Mouse (Mus musculus) hindbrain, postnatal 0 days (tissue): ENCODE data around the gene Prdx6. TPM values are rescaled to one million over a fixed set of nuclear protein-coding genes. Genes with fewer than 3 reads are reported as not detected.

Experiments
- ATAC-seq: fragments of 200-750 bp; cut with Nextera tagmentation; 2 replicates; pipeline ENCODE4 v1.8.0; 2017; ENCODE audit warnings: mild to moderate bottlenecking, moderate TSS enrichment, moderate library complexity
- DNase-seq: peaks from one replicate; pipeline ENCODE4 v3.0.0-alpha.2; 2015; ENCODE audit warnings: low spot score
- H3K27ac ChIP-seq: fragments of 300-500 bp; sonication (generic); 2 replicates; pipeline ENCODE4 v1.5.1; 2014; ENCODE audit warnings: mild to moderate bottlenecking
- H3K27me3 ChIP-seq: fragments of 300-500 bp; sonication (generic); 2 replicates; pipeline ENCODE4 v1.6.1; 2014; ENCODE audit warnings: low read length, mixed read lengths; ENCODE audit not compliant: insufficient read depth
- H3K36me3 ChIP-seq: fragments of 300-500 bp; sonication (generic); 2 replicates; pipeline ENCODE4 v1.6.1; 2014; ENCODE audit warnings: low read length, mixed read lengths; ENCODE audit not compliant: insufficient read depth
- H3K4me1 ChIP-seq: fragments of 300-500 bp; sonication (generic); 2 replicates; pipeline ENCODE4 v1.6.1; 2014; ENCODE audit warnings: antibody characterized with exemption, low read length, mixed read lengths; ENCODE audit not compliant: insufficient read depth
- H3K4me2 ChIP-seq: fragments of 300-500 bp; sonication (generic); 2 replicates; pipeline ENCODE4 v1.6.1; 2014; ENCODE audit warnings: low read depth, mild to moderate bottlenecking, low read length, moderate library complexity, mixed read lengths
- H3K4me3 ChIP-seq: fragments of 300-500 bp; sonication (generic); 2 replicates; pipeline ENCODE4 v1.5.1; 2014; ENCODE audit warnings: low read length
- H3K9ac ChIP-seq: fragments of 300-500 bp; sonication (generic); replicated peaks from 2 replicates; pipeline ENCODE4 v1.6.1; 2014; ENCODE audit warnings: mild to moderate bottlenecking, low read length, moderate library complexity, mixed read lengths
- H3K9me3 ChIP-seq: fragments of 300-500 bp; sonication (generic); 2 replicates; pipeline ENCODE4 v1.6.1; 2016; ENCODE audit warnings: low read length, mixed read lengths
- CTCF ChIP-seq: IDR thresholded peaks from 2 replicates; pipeline ENCODE4 v1.5.1; 2016; ENCODE audit warnings: antibody characterized with exemption, control low read depth, low read depth
- WGBS: fragments of 180-500 bp; shearing (Covaris S2); extraction: QIAGEN DNeasy Blood & Tissue Kit; methylation state at CpG from one replicate; pipeline ENCODE4 v1.1.7; 2014; 5-methylcytosine and 5-hydroxymethylcytosine counted together
- polyA plus RNA-seq: library from polyadenylated mRNA; unstranded; fragments of >200 nt; fragmentation: Nextera tagmentation; extraction: Ambion mirVana; gene quantifications from 2 replicates; pipeline ENCODE4 v1.2.1, GENCODE M21; 2015
- total RNA-seq: library from RNA; depleted of rRNA; stranded (reverse); fragments of >200 nt; gene quantifications from 2 replicates; pipeline ENCODE4 v1.2.3, GENCODE M21; 2014; rRNA removed

Gene Prdx6
- total RNA-seq (129 and 135 TPM in 2 replicates), polyA plus RNA-seq (223 and 253 TPM in 2 replicates)

- H3K4me2 ChIP-seq, result peak within 1 kb of the TSS; percentile 96
- H3K4me3 ChIP-seq, result peak within 1 kb of the TSS; percentile 90
- 0 out of 2 replicates have a peak, but pooled peaks cover 3% of the 10 kb centered on the region for H3K36me3 ChIP-seq
- ATAC-seq (peak; percentile 96), DNase-seq (peak; percentile 89)
- under 1% methylated on average over 62 of the region's 66 CpGs for WGBS
- H3K9me3 ChIP-seq, result no peaks in the 10 kb centered on the region
- H3K9ac ChIP-seq, result peak within 1 kb of the TSS; percentile 79
- H3K4me1 ChIP-seq, result peaks cover 14% of the 10 kb centered on the region; the same call in 1 of the 2 replicates
- peak within 1 kb of the TSS; percentile 65; the same call in 1 of the 2 replicates for H3K27ac ChIP-seq
- no peaks in the 10 kb centered on the region for H3K27me3 ChIP-seq
- TF ChIP-seq CTCF, result peak; percentile 33; the same call in 1 of the 2 replicates
Measured at GRCm38 (mm10) chr1:161250604-161251416, at the start of gene Prdx6. Gene Prdx6 (minus strand): TSS chr1:161251219.

GRCm38 (mm10) chr1:161288256-161288655, 37.2 kb upstream of the Prdx6 start:
- no peaks in the 10 kb centered on the region for H3K4me1 ChIP-seq
- H3K9me3 ChIP-seq, result no peaks in the 10 kb centered on the region; the same call in 1 of the 2 replicates
- H3K27me3 ChIP-seq, result no peaks in the 10 kb centered on the region
- no peak for ATAC-seq
- no peaks in the 10 kb centered on the region for H3K36me3 ChIP-seq
- no peak overlapping the region for H3K9ac ChIP-seq
- H3K27ac ChIP-seq, result no peak overlapping the region
- no peak for DNase-seq
- no peak for TF ChIP-seq CTCF
- no peak overlapping the region for H3K4me3 ChIP-seq
- WGBS, result 51% methylated on average over 12 of the region's 12 CpGs
- H3K4me2 ChIP-seq, result no peak overlapping the region

- Histone ChIP-seq H3K9ac (no peak overlapping the region), H3K9me3 (no peaks in the 10 kb centered on the region; the same call in 1 of the 2 replicates), H3K4me2 (peak overlapping the region; percentile 35; the same call in 1 of the 2 replicates), H3K4me1 (no peaks in the 10 kb centered on the region), H3K36me3 (no peaks in the 10 kb centered on the region), H3K27me3 (no peaks in the 10 kb centered on the region), H3K27ac (no peak overlapping the region), H3K4me3 (no peak overlapping the region)
- ATAC-seq (peak; percentile 78; the same call in 1 of the 2 replicates), DNase-seq (peak; percentile 75)
- TF ChIP-seq CTCF, result peak; percentile 74
- 27% methylated on average over 11 of the region's 11 CpGs for WGBS
Measured at GRCm38 (mm10) chr1:161286726-161287310, 35.8 kb upstream of the Prdx6 start.

GRCm38 (mm10) chr1:161281054-161281688, 30.2 kb upstream of the Prdx6 start:
- Histone ChIP-seq H3K4me3 (no peak overlapping the region), H3K9ac (no peak overlapping the region), H3K27ac (no peak overlapping the region), H3K36me3 (no peaks in the 10 kb centered on the region), H3K27me3 (no peaks in the 10 kb centered on the region), H3K4me2 (no peak overlapping the region), H3K4me1 (no peaks in the 10 kb centered on the region), H3K9me3 (no peaks in the 10 kb centered on the region)
- ATAC-seq (no peak), DNase-seq (no peak)
- TF ChIP-seq CTCF, result no peak
- WGBS, result 67% methylated on average over 3 of the region's 3 CpGs

- Histone ChIP-seq H3K9me3 (no peaks in the 10 kb centered on the region), H3K27ac (no peak overlapping the region), H3K4me2 (no peak overlapping the region), H3K9ac (no peak overlapping the region), H3K4me1 (no peaks in the 10 kb centered on the region), H3K4me3 (no peak overlapping the region), H3K27me3 (no peaks in the 10 kb centered on the region), H3K36me3 (no peaks in the 10 kb centered on the region)
- ATAC-seq, result no peak
- WGBS, result 61% methylated on average over 6 of the region's 6 CpGs
- no peak for DNase-seq
- TF ChIP-seq CTCF, result no peak
Measured at GRCm38 (mm10) chr1:161279244-161279908, 28.4 kb upstream of the Prdx6 start.

GRCm38 (mm10) chr1:161273486-161273885, 22.5 kb upstream of the Prdx6 start:
- H3K27me3 ChIP-seq, result no peaks in the 10 kb centered on the region
- ATAC-seq, result peak; percentile 86; the same call in 1 of the 2 replicates
- no peak overlapping the region for H3K4me3 ChIP-seq
- H3K36me3 ChIP-seq, result no peaks in the 10 kb centered on the region
- no peaks in the 10 kb centered on the region for H3K9me3 ChIP-seq
- peak; percentile 67 for DNase-seq
- H3K4me1 ChIP-seq, result no peaks in the 10 kb centered on the region
- no peak overlapping the region for H3K4me2 ChIP-seq
- 25% methylated on average over 1 of the region's 1 CpGs for WGBS
- TF ChIP-seq CTCF, result no peak
- H3K9ac ChIP-seq, result no peak overlapping the region
- no peak overlapping the region for H3K27ac ChIP-seq
